Mouse (Mus musculus): ENCODE data around the gene Nfkbie. TPM values are rescaled to one million over a fixed set of nuclear protein-coding genes. Genes with fewer than 3 reads are reported as not detected.

Gene Nfkbie
- 2.1 and 2.3 TPM in 2 replicates for polyA plus RNA-seq (2012; rRNA removed)

DNA sequence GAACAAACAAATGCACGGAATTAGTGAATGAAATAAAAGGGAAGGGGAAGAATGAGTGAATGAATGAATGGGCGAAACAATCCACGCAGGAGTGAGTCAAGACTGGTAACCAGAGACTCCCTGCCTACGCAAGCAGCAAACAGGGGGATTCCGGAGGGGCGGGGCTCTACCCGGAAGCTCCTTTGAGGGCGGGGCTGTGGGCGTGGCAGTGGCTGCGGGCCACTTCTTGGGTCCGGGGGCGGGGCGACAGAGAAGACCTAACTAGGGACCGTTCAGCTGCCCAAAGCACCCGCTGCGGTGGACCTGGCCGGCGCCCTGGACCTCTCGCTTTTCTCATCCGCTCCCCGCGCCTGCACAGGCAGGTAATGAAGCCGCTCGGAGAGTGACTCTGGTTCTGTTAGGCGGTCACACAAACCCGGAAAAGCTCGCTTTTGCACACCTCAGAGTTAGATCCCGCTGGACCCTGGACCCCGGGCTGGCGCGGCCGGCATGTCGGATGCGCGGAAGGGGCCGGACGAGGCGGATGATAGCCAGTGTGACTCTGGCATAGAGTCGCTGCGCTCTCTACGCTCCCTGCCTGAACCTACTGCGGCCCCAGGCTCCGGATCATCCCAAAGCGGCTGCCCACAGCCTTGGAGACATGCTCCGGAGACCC is at the start of gene Nfkbie:
TSS of gene Nfkbie (plus strand) at position 252 of the 655 bp plus-strand sequence.
- H3K4me1 ChIP-seq (ENCODE audit: control insufficient read depth, insufficient read depth, low read length): no peaks in the 10 kb centered on the region
- peak within 1 kb of the TSS; percentile 48 for H3K4me3 ChIP-seq (ENCODE audit: insufficient read depth, low read length)
- no peak within 1 kb of the TSS for H3K27ac ChIP-seq (ENCODE audit: insufficient read depth, low read length)
- TF ChIP-seq CTCF (IDR thresholded peaks at IDR 0.05; ENCODE audit: extremely low read depth, insufficient read depth, low read length) (no peak), POLR2A (IDR thresholded peaks at IDR 0.05; ENCODE audit: extremely low read depth, insufficient read depth, low read length) (no peak)

DNA sequence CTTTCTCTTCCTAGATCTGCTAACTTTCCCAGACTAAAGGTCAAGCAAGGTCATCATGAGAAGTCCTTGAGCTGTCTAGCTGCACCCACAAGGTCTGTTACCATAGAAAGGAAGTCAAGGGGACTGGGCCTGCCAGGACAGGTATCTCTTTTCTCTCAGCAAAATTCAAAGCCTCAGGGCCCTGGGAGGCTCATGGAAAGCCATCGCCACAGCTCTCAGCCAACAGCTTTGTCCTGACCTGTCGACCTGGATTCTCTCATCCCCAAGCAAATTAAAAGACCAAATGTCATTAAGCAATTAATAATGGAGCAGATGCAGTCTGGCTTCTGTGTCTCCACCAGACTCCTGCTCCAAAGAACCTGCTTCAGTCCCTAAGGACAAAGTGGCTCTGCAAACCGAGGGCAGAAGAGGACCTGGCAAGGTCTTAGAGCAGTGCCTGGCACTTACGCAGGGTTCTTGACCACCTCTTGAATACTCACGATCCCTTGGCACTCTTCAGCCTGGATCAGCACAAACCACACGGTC is 49.5 kb upstream of the Nfkbie start:
- peaks cover 4% of the 10 kb centered on the region for H3K4me1 ChIP-seq (ENCODE audit: control insufficient read depth, insufficient read depth, low read length)
- no peak overlapping the region for H3K4me3 ChIP-seq (ENCODE audit: insufficient read depth, low read length)
- no peak overlapping the region for H3K27ac ChIP-seq (ENCODE audit: insufficient read depth, low read length)
- TF ChIP-seq POLR2A (IDR thresholded peaks at IDR 0.05; ENCODE audit: extremely low read depth, insufficient read depth, low read length) (no peak), CTCF (IDR thresholded peaks at IDR 0.05; ENCODE audit: extremely low read depth, insufficient read depth, low read length) (no peak)

DNA sequence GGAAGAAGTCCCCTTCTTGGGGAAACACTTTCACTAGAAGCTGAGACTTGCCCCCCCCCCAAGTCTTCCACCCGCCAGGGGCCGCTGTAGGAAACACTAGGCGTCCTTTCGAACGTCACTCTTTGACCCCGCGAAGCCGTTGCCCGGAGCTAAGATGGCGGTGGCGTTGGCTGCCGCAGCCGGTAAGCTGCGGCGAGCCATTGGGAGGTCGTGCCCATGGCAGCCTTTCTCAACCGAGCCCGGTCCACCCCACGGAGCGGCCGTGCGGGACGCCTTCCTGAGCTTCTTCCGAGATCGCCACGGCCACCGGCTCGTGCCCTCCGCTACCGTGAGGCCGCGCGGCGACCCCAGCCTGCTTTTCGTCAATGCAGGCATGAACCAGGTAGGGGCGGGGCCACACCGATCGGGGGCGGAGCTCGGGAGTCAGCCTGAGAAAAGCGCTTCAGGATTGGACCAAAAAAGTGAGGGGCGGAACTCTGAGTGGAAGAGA is 48.8 kb upstream of the Nfkbie start, which contains the start of gene Aars2:
TSS of gene Aars2 (plus strand) at position 142 of the 490 bp plus-strand sequence.
- Histone ChIP-seq H3K4me1 (ENCODE audit: control insufficient read depth, insufficient read depth, low read length) (peaks cover 4% of the 10 kb centered on the region), H3K27ac (ENCODE audit: insufficient read depth, low read length) (peak within 1 kb of the TSS; percentile 97)

DNA sequence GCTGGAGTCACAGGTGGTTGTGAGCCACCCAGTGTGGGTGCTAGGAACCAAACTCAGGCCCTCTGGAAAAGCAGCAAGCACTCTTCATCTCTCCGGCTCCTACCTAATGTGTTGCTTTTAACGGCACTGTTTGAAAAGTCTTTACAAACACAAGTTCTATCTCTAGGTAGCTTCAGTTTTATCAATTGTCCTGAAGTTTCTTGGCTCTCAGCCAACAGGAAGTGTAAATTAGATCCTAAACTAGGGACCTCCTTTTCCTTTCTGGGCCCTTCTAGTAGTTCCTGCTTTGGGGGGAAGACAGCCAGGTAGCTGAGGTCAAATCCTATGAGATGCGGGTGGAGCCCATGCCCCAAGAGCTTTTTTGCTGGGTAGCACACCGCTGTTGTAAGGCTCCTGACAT is 44.6 kb upstream of the Nfkbie start:
- no peak for TF ChIP-seq POLR2A (IDR thresholded peaks at IDR 0.05; ENCODE audit: extremely low read depth, insufficient read depth, low read length)
- no peak for TF ChIP-seq CTCF (IDR thresholded peaks at IDR 0.05; ENCODE audit: extremely low read depth, insufficient read depth, low read length)
- Histone ChIP-seq H3K4me3 (ENCODE audit: insufficient read depth, low read length) (no peak overlapping the region), H3K27ac (ENCODE audit: insufficient read depth, low read length) (no peak overlapping the region), H3K4me1 (ENCODE audit: control insufficient read depth, insufficient read depth, low read length) (peaks cover 4% of the 10 kb centered on the region)

More for the DNA sequence above, 48.8 kb upstream of the Nfkbie start, which contains the start of gene Aars2:
- peak; percentile 45; the same call in 1 of the 2 replicates for TF ChIP-seq POLR2A (IDR thresholded peaks at IDR 0.05; ENCODE audit: extremely low read depth, insufficient read depth, low read length)
- TF ChIP-seq CTCF (IDR thresholded peaks at IDR 0.05; ENCODE audit: extremely low read depth, insufficient read depth, low read length): peak; percentile 60
- H3K4me3 ChIP-seq (ENCODE audit: insufficient read depth, low read length): peak within 1 kb of the TSS; percentile 59

DNA sequence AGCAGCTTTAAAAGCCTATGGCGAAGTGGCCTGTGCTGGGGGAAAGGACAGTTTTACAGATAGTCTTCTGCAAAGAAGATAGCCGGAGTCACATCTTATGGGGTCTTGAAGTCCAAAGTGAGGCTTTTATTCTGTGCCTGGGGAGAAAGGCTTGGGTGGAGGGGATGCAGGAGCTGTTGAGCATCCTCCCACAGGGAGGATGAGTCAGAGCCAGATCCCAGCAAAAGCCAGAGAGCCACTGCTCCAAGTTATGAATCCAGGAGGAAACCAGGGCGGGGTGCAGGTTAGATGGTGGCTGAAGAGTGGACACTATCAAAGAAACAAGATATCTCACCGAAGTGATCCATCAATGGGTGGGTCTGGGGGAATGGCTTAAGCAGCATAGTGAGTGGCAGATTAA is 43.7 kb upstream of the Nfkbie start:
- Histone ChIP-seq H3K4me3 (ENCODE audit: insufficient read depth, low read length) (no peak overlapping the region), H3K27ac (ENCODE audit: insufficient read depth, low read length) (no peak overlapping the region), H3K4me1 (ENCODE audit: control insufficient read depth, insufficient read depth, low read length) (peaks cover 2% of the 10 kb centered on the region)
- TF ChIP-seq POLR2A (IDR thresholded peaks at IDR 0.05; ENCODE audit: extremely low read depth, insufficient read depth, low read length) (no peak), CTCF (IDR thresholded peaks at IDR 0.05; ENCODE audit: extremely low read depth, insufficient read depth, low read length) (no peak)

DNA sequence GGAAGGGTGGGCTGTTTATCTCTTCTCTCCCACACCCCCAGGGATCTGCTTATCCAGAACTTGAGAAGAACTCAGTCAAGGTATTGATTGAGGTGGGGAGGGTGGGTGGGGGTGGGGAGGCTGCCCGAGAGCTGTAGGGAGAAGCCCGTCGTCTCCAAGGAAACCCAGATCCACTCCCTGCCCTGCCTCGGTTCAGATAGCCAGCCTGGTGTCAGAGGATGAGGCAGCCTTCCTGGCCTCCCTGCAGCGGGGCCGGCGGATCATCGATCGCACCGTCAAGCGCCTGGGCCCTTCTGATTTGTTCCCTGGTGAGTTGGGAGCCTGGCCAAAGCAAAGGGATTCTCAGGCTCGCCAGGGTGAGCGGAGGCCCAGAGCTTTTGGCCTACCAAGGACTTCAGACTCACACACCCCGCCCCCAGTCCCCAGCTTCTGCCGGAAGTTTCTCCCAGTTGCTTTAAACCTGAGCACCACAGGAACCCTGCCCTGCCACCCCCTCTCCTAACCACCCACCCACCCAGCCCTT is 40.2 kb upstream of the Nfkbie start:
- no peak overlapping the region for H3K4me3 ChIP-seq (ENCODE audit: insufficient read depth, low read length)

DNA sequence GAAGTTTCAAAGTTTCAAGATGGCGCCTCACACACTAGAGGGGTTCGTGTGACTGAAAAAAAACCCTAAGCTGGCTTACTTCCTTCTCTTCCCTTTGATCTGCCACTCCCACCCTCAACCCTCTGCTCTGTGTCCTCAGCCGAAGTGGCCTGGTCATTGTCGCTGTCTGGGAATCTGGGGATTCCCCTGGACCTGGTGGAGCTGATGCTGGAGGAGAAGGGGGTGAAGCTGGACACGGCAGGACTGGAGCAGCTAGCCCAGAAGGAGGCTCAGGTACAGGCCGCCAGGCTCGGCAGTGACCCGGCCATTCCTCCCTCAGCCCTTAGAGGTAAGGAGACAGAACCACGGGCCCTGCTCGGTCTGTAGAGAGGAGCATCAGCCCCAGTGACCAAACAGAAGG is 39.7 kb upstream of the Nfkbie start:
- H3K4me1 ChIP-seq (ENCODE audit: control insufficient read depth, insufficient read depth, low read length): no peaks in the 10 kb centered on the region
- H3K4me3 ChIP-seq (ENCODE audit: insufficient read depth, low read length): no peak overlapping the region
- TF ChIP-seq CTCF (IDR thresholded peaks at IDR 0.05; ENCODE audit: extremely low read depth, insufficient read depth, low read length): no peak
- no peak for TF ChIP-seq POLR2A (IDR thresholded peaks at IDR 0.05; ENCODE audit: extremely low read depth, insufficient read depth, low read length)
- H3K27ac ChIP-seq (ENCODE audit: insufficient read depth, low read length): no peak overlapping the region

More for the DNA sequence above, 40.2 kb upstream of the Nfkbie start:
- H3K27ac ChIP-seq (ENCODE audit: insufficient read depth, low read length): no peak overlapping the region
- TF ChIP-seq POLR2A (IDR thresholded peaks at IDR 0.05; ENCODE audit: extremely low read depth, insufficient read depth, low read length): no peak
- no peak for TF ChIP-seq CTCF (IDR thresholded peaks at IDR 0.05; ENCODE audit: extremely low read depth, insufficient read depth, low read length)
- no peaks in the 10 kb centered on the region for H3K4me1 ChIP-seq (ENCODE audit: control insufficient read depth, insufficient read depth, low read length)

DNA sequence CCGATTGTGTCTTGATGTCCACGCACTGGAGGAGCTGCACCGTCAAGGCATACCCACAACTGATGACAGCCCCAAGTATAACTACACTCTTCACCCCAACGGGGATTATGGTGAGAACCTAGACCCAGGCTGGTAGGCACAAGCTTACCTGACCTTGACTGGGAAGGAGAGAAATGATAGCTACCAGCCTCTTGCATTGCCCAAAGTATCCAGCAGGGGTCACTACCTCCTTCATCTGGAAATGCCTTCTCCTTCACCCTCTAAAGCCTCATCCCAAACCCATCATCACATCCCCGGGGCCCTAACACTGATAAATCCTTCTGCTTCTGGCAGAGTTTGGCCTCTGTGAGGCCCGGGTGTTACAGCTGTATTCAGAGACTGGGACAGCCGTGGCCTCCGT is 39.0 kb upstream of the Nfkbie start:
- Histone ChIP-seq H3K27ac (ENCODE audit: insufficient read depth, low read length) (peak overlapping the region; percentile 5; the same call in 1 of the 2 replicates), H3K4me3 (ENCODE audit: insufficient read depth, low read length) (no peak overlapping the region), H3K4me1 (ENCODE audit: control insufficient read depth, insufficient read depth, low read length) (no peaks in the 10 kb centered on the region)
- TF ChIP-seq POLR2A (IDR thresholded peaks at IDR 0.05; ENCODE audit: extremely low read depth, insufficient read depth, low read length): no peak
- peak; percentile 96 for TF ChIP-seq CTCF (IDR thresholded peaks at IDR 0.05; ENCODE audit: extremely low read depth, insufficient read depth, low read length)

DNA sequence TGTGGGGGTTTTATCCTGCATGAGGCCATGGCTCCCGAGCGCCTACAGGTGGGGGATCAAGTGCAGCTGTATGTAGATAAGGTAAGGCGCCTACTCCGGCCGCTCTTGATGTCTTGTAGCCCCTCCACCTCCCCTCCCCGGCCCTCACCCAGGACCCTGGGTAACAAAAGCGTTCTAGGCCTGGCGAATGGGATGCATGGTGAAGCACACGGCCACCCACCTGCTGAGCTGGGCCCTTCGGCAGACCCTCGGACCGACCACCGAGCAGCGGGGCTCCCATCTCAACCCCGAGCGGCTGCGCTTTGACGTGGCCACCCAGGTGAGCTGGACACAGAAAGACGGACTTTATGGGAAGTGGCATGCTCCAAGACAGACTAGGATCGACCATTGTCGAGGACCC is 38.4 kb upstream of the Nfkbie start:
- H3K4me1 ChIP-seq (ENCODE audit: control insufficient read depth, insufficient read depth, low read length): no peaks in the 10 kb centered on the region
- TF ChIP-seq CTCF (IDR thresholded peaks at IDR 0.05; ENCODE audit: extremely low read depth, insufficient read depth, low read length): no peak
- TF ChIP-seq POLR2A (IDR thresholded peaks at IDR 0.05; ENCODE audit: extremely low read depth, insufficient read depth, low read length): no peak
- no peak overlapping the region for H3K4me3 ChIP-seq (ENCODE audit: insufficient read depth, low read length)
- H3K27ac ChIP-seq (ENCODE audit: insufficient read depth, low read length): no peak overlapping the region

All from cortical plate, adult 2 months (tissue).